Mouse (Mus musculus) c-Kit-positive CD71-positive TER-119-positive erythroid progenitor cells, embryonic 14.5 days (primary cell): ENCODE data around the gene B430306N03Rik.
"Not testable (repeated sequence)": the region's sequence is repeated elsewhere in the genome, so short reads cannot be mapped to it uniquely, and the experiment has no call there.

ENCODE experiments used
- DNase-seq: peaks from one replicate; pipeline ENCODE4 v3.0.0-alpha.2; 2013; ENCODE audit warnings: low spot score

The B430306N03Rik gene

GRCm38 (mm10) chr17:48315905-48316579, at the start of gene B430306N03Rik:
TSS of gene B430306N03Rik (plus strand) at chr17:48316141.
- DNase-seq: not testable (repeated sequence)

DNA sequence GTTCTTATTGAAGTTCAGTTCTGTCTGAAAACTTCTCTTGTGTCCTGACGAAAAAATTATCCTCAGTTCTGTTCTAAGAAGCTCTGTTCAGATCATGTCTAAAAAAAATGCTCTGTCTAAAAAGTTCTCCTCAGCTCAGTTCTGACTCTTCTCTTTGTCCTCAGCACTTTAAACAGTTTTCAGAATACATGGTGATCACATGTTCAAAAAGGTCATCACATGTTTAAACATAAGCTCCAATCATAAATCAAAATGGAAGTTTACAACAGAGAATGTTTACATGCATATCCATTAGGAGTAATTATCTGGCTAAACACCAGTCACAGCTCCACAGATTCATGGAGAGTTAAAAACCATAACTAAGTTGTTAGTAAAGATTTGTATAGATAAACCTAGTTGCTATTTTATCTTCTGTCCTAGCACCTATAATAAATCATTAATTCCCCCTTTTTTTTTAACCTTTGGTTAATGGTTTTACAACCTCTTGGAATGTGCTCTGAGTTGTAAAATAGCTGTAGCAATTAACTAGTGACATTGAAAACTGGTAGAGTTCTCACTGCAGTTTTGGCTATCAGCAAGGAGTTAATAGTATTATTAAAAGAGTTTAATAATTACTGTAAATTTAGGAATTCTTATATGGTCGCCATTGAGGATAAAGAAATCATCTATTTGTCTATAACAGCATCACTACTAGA, 49.2 kb upstream of the B430306N03Rik start:
- no peak for DNase-seq

DNA sequence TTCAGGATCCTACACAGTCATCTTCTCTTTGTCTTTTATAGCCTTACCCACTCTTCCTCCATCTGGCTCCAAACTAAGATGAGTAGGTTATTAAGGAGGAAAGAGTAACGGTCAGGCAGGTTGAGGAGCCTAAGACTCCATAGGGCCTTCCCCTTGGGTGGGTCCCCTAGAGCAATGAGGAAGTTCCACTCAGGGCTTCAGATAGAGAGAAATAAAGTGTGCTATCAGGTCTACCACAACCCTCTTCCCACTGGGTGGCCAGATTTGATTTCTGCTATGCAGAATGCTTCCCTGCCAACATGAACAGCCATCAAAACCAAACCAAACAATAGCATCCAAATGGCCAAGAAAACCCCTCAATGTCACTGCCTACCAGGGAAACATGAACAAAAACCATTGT, 48.4 kb upstream of the B430306N03Rik start:
- no peak for DNase-seq

DNA sequence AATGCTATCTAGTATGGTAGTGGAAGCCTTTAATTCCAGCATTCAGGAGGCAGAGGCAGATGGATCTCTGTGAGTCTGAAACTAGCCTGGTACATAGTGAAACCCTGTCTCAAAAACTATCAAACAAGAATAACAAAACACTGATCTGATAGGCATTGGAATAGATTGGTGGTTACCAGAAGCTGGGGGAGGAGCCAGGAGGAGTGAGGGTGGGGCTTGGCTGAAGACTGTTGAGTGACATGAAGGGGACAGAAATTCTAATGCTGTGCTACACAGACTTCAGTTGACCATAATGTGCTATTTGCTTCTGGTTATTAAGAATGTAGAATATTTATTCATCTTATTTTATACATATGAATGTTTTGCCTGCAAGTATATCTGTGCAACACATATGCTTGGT, 47.7 kb upstream of the B430306N03Rik start:
- no peak for DNase-seq

DNA sequence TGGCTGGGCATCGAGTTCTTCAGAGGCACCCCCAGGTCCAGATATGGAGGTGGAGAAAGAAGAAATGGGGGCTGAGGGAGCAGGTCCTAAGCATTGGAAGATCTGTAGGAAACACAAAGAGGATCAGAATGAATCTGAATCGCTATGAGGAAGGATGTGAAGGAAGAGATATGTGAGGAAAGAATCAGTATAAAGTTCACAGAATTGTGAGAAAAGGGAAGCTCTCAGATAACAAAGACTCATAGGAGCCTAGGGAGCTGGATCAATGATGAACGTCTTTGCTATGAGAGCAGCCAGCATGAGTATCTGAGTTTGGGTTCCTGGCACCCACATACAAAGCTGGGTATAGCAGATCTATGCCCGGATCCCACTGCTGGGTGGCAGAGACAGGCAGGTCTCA, 46.1 kb upstream of the B430306N03Rik start:
- DNase-seq: no peak

DNA sequence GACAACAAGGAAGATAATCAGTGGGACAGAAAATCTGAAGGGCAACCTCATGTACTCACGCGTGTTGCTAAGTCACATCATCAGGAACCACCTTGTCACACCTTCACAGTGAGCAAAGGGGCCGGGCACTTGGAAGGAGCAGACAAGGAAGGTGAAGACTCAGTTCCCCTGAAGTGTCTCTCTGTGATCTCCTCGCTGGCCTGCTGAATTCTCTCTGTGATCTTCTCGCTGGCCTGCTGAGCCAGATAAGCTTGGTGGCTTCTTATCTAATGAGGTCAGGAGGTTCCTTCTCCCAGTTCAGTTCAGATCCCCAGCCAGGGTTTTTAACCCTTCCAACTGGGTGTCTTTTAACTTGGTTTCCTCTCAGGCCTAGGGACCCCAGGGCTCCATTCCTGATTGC, 43.8 kb upstream of the B430306N03Rik start:
- peak; percentile 92 for DNase-seq

DNA sequence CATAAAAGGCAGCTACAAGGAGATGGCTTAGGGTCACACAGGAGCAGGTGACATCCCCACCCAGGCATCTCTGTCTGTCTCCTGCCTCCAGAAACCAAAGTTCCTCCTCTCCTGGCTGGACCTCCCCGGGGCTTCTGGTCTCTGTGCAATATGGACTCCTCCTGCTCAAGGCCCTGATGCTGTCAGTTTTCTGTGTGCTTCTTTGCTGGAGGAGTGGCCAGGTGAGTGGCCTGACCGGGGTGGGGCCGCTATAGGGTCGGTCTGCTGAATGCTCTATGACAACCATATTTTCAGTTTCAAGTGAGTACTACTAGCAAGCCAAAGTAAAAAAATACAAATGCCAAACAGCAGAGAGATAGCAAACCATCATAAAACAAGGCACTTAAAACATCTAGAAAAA, 43.3 kb upstream of the B430306N03Rik start:
- DNase-seq: no peak

GRCm38 (mm10) chr17:48274098-48274497, 41.8 kb upstream of the B430306N03Rik start:
- DNase-seq: no peak

DNA sequence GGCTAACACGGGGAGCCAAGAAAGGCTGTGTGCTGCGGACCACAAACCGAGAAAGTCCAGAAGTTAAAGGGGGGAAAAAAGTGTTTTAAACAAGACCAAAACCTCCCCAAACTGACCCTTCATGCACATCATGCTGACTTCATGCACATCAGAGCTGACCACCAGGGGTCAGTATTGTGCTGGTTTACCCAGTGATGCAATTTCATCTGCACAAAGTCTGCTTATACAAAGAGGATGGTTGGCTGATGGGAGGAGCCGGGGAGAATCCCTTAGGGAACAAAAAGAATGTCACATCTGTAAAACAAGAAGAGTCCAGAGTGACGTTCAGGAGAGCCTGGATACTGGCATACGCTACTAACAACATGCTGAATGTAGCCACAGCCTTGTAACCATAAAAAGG, 41.1 kb upstream of the B430306N03Rik start:
- DNase-seq: peak; percentile 87

DNA sequence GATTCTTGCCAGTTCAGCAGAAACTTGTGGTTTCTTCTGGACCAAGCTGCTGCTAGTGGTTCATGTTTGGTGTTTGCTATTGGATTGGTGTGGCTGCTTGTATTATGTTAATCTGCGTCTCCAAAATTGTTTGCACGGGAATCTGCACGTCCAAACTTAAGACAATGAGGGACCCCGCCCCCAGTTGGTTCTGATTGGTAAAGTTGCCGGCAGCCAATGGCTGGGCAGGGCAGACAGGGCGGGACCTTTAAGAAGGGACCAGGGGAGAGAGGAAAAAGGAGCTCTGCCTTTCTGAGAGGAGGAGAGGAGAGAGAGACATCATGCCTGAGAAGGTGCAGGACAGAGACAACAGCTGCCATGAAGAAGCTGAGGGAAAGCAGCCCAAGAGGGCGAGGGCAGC, 40.2 kb upstream of the B430306N03Rik start:
- DNase-seq: no peak

- no peak for DNase-seq
Observed at GRCm38 (mm10) chr17:48278381-48278780, 37.6 kb upstream of the B430306N03Rik start.

GRCm38 (mm10) chr17:48279002-48279401, 36.9 kb upstream of the B430306N03Rik start:
- no peak for DNase-seq

- DNase-seq: no peak
Observed at GRCm38 (mm10) chr17:48280943-48281738, 34.8 kb upstream of the B430306N03Rik start.

GRCm38 (mm10) chr17:48281739-48282085, 34.2 kb upstream of the B430306N03Rik start:
- no peak for DNase-seq

DNA sequence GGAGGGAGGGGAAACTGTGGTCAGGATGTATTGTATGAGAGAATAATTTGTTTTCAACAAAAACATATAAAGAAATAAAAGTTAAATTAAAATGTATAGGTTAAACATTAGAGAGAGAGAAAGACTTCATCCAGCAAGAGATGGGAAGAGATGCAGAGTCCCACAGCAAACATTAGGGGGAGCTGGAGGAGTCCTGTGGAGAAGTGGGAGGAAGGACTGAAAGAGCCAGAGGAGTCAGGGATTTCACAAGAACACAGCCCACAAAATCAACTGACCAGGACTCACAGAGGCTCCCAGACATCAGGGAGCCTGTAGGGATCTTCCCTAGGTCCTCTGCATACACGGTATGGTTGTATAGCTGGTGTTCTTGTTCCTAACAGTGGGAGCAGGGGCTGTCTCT, 29.2 kb upstream of the B430306N03Rik start:
- no peak for DNase-seq

DNA sequence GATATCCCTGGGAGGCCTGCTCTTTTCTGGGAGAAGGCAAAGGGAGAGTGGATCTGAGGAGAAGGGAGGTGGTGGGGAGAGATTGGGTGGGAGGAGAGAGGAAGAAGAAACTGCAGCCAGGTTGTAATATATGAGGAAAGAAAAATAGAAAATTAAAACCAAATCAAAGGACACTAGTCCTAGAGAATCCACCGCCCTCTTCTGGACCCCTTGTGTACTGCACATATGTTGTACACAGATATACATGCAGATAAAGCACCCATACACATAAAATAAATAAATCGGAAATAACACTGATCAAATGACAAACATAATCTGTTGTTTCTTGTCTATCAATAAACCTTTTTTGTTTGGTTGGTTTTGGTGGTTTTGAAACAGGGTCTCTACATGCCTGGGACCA, 28.7 kb upstream of the B430306N03Rik start:
- no peak for DNase-seq

DNA sequence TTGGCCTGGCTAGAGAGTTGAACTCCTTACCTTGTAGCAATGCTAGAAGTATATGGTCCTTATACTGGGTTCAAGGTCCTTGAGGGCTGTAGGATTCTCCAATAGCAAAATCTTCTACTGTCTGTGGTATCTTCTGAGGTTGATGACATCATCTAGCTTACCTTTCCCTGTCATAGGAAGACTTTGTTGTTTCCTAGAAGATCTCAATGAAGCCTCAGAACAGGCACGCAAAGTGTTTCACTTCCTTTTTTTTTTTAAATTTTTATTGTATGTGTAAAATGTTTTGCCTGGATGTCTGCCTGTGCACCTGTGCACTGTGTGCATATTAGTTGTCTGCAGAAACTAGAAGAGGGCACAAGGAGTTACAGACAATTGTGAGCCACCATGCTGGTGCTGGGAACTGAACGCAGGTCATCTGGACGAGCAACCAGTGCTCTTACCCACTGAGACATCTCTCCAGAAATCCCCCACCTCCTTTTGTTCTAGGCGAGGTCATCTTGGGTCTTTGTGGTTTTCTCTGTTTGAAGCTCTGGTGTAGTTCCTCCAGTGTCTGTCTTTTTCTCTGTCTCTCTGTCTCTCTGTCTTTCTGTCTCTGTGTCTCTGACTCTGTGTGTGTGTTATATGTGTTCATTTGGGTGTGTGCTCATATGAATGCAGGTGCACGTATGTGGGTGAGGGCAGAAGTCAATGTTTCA, 22.3 kb upstream of the B430306N03Rik start:
- no peak for DNase-seq

GRCm38 (mm10) chr17:48299203-48299602, 16.7 kb upstream of the B430306N03Rik start, which contains the start of gene Treml2:
TSS of gene Treml2 (plus strand) at chr17:48299498.
- DNase-seq: peak; percentile 76

DNA sequence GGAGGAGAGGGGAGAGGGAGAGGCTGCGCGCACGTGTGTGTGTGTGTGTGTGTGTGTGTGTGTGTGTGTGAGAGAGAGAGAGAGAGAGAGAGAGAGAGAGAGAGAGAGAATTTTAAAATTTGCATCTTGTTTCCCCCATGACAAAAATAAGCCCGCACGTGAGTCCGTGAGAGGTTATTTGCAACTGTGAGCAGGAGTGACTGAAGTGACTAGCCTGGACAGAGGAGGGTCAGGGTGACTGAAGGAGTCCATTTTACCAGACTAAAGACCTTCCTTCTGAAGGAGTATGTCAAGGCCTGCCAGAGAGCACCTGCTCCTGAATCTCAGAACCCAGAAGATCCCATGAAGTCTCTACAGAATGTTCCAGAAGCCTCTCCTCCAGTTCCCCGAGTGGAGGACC, 16.2 kb upstream of the B430306N03Rik start:
- DNase-seq: no peak

DNA sequence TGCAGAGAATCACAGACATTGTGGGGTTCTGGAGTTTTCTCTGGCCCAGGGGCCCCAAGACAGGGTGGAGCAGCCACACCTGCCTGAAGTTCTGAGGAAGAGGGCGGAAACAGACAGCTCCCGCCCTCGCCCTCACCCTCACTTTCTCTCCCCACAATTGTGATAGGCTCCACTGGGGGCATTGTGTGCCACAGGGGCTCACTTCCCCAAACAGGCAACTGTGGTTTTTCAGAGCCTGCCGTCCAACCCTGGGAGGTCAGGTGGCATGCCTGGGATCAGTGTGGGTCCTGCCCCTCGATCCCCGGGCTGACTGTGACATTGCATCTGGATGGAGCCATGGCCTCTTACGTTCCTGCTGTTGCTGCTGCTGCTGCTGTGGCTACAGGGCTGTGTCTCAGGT, 15.7 kb upstream of the B430306N03Rik start:
- DNase-seq: peak; percentile 59

GRCm38 (mm10) chr17:48300861-48301260, 15.1 kb upstream of the B430306N03Rik start:
- no peak for DNase-seq

GRCm38 (mm10) chr17:48301792-48302191, 14.1 kb upstream of the B430306N03Rik start:
- DNase-seq: no peak
